8 mouse cellular contexts compared by ENCODE assay signal in the genomic region with DNA sequence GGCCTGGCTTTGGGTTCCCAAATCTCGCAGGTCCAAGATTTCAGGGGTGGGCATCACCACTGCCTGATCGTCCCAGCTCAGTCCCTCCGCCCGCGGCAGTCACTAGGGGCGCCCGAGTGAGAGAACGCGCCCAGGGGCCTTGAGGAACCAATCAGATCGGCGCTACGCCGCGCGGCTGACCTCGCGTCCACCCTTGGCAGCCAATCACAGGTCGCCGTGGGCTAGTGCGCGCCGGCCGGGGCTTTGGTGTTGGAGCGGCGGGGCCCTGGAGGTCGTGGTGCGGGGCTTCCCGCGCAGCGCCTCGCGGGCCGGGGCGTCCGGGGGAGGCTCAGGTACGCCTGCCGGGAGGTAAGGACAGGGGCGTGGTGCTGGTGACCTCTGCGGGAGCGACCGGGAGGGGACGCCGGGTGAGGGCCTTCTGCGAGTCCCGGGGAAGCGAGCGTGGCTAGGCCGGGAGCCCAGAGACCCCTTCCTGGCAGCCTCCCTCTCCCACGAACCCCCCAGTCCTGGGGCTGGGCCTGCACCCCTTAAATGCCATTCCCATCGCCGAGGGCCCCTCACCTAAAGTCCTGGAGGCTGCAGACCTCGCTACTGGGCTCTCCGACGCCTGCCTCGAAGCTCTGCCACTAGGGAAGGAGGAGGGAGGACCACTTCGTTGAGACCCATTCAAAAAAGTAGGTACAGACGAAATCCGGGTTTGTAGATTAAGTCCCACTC. TPM values are rescaled to one million over a fixed set of nuclear protein-coding genes. Genes with fewer than 3 reads are reported as not detected.
DNase-seq lines count a peak whose midpoint lies in the region; ATAC-seq and TF ChIP-seq lines count a peak whose summit lies in the region.

A gene (plus strand): TSS at position 249 of the 717 bp plus-strand sequence.

- peaks cover 23% of the 10 kb centered on the region for H3K4me1 ChIP-seq in forebrain, embryonic 10.5 days
- peaks cover 12% of the 10 kb centered on the region for H3K4me1 ChIP-seq in heart, embryonic 15.5 days (replicated peaks)
- H3K4me1 ChIP-seq in liver, embryonic 14.5 days (replicated peaks; ENCODE audit: control insufficient read depth in 2 of 2, insufficient read depth in 2 of 2, low read length in 1 of 2), result peaks cover 10 to 18% of the 10 kb centered on the region in 2 experiments; a peak in 3 of 4 replicates
- peaks cover 5% of the 10 kb centered on the region for H3K4me1 ChIP-seq in neural tube, embryonic 11.5 days (ENCODE audit: control insufficient read depth, insufficient read depth, low read length)
- no peaks in the 10 kb centered on the region for H3K4me1 ChIP-seq in stomach, postnatal 0 days (replicated peaks; ENCODE audit: control insufficient read depth, insufficient read depth)

- ATAC-seq in CD4-positive, CD25-positive, alpha-beta regulatory T cell, adult 4 months, result peak; percentile 91
- ATAC-seq in heart, embryonic 15.5 days (replicated peaks; ENCODE audit: insufficient number of reproducible peaks, insufficient read depth, low FRiP score, low read depth), result peak; percentile 97
- ATAC-seq in liver, embryonic 14.5 days (ENCODE audit: insufficient read depth), result peak; percentile 98
- ATAC-seq in neural tube, embryonic 11.5 days (ENCODE audit: insufficient read depth, low FRiP score, low TSS enrichment), result peak; percentile 100
- ATAC-seq in stomach, postnatal 0 days (ENCODE audit: low FRiP score, low TSS enrichment), result peak; percentile 98

- H3K27ac ChIP-seq in forebrain, embryonic 10.5 days, result peak within 1 kb of the TSS; percentile 99
- H3K27ac ChIP-seq in heart, embryonic 15.5 days, result peak within 1 kb of the TSS; percentile 83
- H3K27ac ChIP-seq in liver, embryonic 14.5 days, result peak within 1 kb of the TSS; percentile 19
- peak within 1 kb of the TSS; percentile 49 for H3K27ac ChIP-seq in neural tube, embryonic 11.5 days (ENCODE audit: low read depth, low read length)
- peak within 1 kb of the TSS; percentile 74 for H3K27ac ChIP-seq in stomach, postnatal 0 days (replicated peaks)

- DNase-seq in c-Kit-negative CD71-positive TER-119-positive erythroid progenitor cells, embryonic 14.5 days (ENCODE audit: low read depth, low spot score), result peak; percentile 85
- DNase-seq in forebrain, embryonic 10.5 days (ENCODE audit: extremely low spot score, low spot score), result peak; percentile 96
- peak; percentile 97 to 98 for DNase-seq in kidney, postnatal 25 days
- peak; percentile 86 to 90 (median 88) for DNase-seq in liver, embryonic 14.5 days (ENCODE audit: low read depth in 3 of 3, low spot score in 3 of 3)
- DNase-seq in neural tube, embryonic 11.5 days (ENCODE audit: low spot score), result peak; percentile 98
- peak; percentile 96 for DNase-seq in stomach, postnatal 0 days (ENCODE audit: low spot score)

- peaks cover 38% of the 10 kb centered on the region for H3K36me3 ChIP-seq in forebrain, embryonic 10.5 days (replicated peaks)
- H3K36me3 ChIP-seq in heart, embryonic 15.5 days, result no peaks in the 10 kb centered on the region
- peaks cover 2% of the 10 kb centered on the region; the same call in 1 of the 2 replicates for H3K36me3 ChIP-seq in liver, embryonic 14.5 days (replicated peaks; ENCODE audit: control insufficient read depth, insufficient read depth, low read depth)
- H3K36me3 ChIP-seq in neural tube, embryonic 11.5 days (ENCODE audit: control insufficient read depth, insufficient read depth, low read length), result no peaks in the 10 kb centered on the region
- no peaks in the 10 kb centered on the region for H3K36me3 ChIP-seq in stomach, postnatal 0 days (ENCODE audit: control insufficient read depth, insufficient read depth, low read length)

- H3K9me3 ChIP-seq in forebrain, embryonic 10.5 days, result peaks cover 5% of the 10 kb centered on the region
- no peaks in the 10 kb centered on the region for H3K9me3 ChIP-seq in heart, embryonic 15.5 days (replicated peaks)
- no peaks in the 10 kb centered on the region for H3K9me3 ChIP-seq in liver, embryonic 14.5 days (ENCODE audit: control insufficient read depth, low read length)
- no peaks in the 10 kb centered on the region for H3K9me3 ChIP-seq in neural tube, embryonic 11.5 days (ENCODE audit: control insufficient read depth, low read length)
- no peaks in the 10 kb centered on the region for H3K9me3 ChIP-seq in stomach, postnatal 0 days (ENCODE audit: control insufficient read depth, low read length)

- H3K4me3 ChIP-seq in forebrain, embryonic 10.5 days, result peak within 1 kb of the TSS; percentile 93
- peak within 1 kb of the TSS; percentile 98 for H3K4me3 ChIP-seq in heart, embryonic 15.5 days
- peak within 1 kb of the TSS; percentile 85 to 96 for H3K4me3 ChIP-seq in liver, embryonic 14.5 days (ENCODE audit: insufficient read depth in 1 of 2, low read depth in 2 of 2, low read length in 2 of 2)
- peak within 1 kb of the TSS; percentile 91 for H3K4me3 ChIP-seq in neural tube, embryonic 11.5 days (ENCODE audit: low read depth, low read length)
- H3K4me3 ChIP-seq in stomach, postnatal 0 days (ENCODE audit: low read depth, low read length), result peak within 1 kb of the TSS; percentile 83

- WGBS in forebrain, embryonic 10.5 days, result under 1% methylated on average over 58 of the region's 58 CpGs
- under 1% methylated on average over 58 of the region's 58 CpGs for WGBS in heart, embryonic 15.5 days
- WGBS in liver, embryonic 14.5 days (ENCODE audit: insufficient replicate concordance), result under 1% methylated on average over 58 of the region's 58 CpGs
- under 1% methylated on average over 46 of the region's 58 CpGs for WGBS in neural tube, embryonic 11.5 days
- 1% methylated on average over 47 of the region's 58 CpGs for WGBS in stomach, postnatal 0 days

- H3K9ac ChIP-seq in heart, embryonic 15.5 days, result peak within 1 kb of the TSS; percentile 87
- peak within 1 kb of the TSS; percentile 93 for H3K9ac ChIP-seq in liver, embryonic 14.5 days (replicated peaks)
- peak within 1 kb of the TSS; percentile 96 for H3K9ac ChIP-seq in neural tube, embryonic 11.5 days (ENCODE audit: low read length)
- H3K9ac ChIP-seq in stomach, postnatal 0 days (ENCODE audit: low read length), result peak within 1 kb of the TSS; percentile 92

- peak within 1 kb of the TSS; percentile 81 for H3K4me2 ChIP-seq in heart, embryonic 15.5 days
- H3K4me2 ChIP-seq in liver, embryonic 14.5 days (ENCODE audit: low read depth), result peak within 1 kb of the TSS; percentile 94
- peak within 1 kb of the TSS; percentile 81 for H3K4me2 ChIP-seq in neural tube, embryonic 11.5 days (ENCODE audit: low read depth)
- peak within 1 kb of the TSS; percentile 60 for H3K4me2 ChIP-seq in stomach, postnatal 0 days (replicated peaks; ENCODE audit: low read depth)

- H3K27me3 ChIP-seq in forebrain, embryonic 10.5 days (ENCODE audit: poor library complexity, severe bottlenecking), result no peaks in the 10 kb centered on the region
- H3K27me3 ChIP-seq in heart, embryonic 15.5 days, result no peaks in the 10 kb centered on the region
- no peaks in the 10 kb centered on the region for H3K27me3 ChIP-seq in liver, embryonic 14.5 days (ENCODE audit: control insufficient read depth, insufficient read depth, low read length)
- H3K27me3 ChIP-seq in neural tube, embryonic 11.5 days (ENCODE audit: control insufficient read depth, insufficient read depth, low read length), result no peaks in the 10 kb centered on the region
- H3K27me3 ChIP-seq in stomach, postnatal 0 days (ENCODE audit: control insufficient read depth, insufficient read depth, low read length), result no peaks in the 10 kb centered on the region

- no peak for TF ChIP-seq EP300 in liver, embryonic 14.5 days (IDR thresholded peaks at IDR 0.05; ENCODE audit: low read depth)
- no peak for TF ChIP-seq EP300 in stomach, postnatal 0 days (optimal IDR thresholded peaks at IDR 0.05)

- TF ChIP-seq CTCF in liver, embryonic 14.5 days (IDR thresholded peaks at IDR 0.05; ENCODE audit: low read depth), result peak; percentile 91
- peak; percentile 82 for TF ChIP-seq CTCF in stomach, postnatal 0 days (IDR thresholded peaks at IDR 0.05; ENCODE audit: low read depth)

RNA-seq across cellular contexts. Expression of the gene that starts here (rescaled TPM):
- 1 to 10 TPM; 9.6 to 9.7 TPM for polyA plus RNA-seq in CD4-positive, CD25-positive, alpha-beta regulatory T cell, adult 4 months (2017; shearing (Covaris generic))
- polyA plus RNA-seq in forebrain, embryonic 10.5 days (2016; fragmentation: Nextera tagmentation; extraction: Ambion mirVana), result 35.5 and 38.1 TPM in 2 replicates
- polyA plus RNA-seq in heart, embryonic 15.5 days (2015; fragmentation: Nextera tagmentation; extraction: Ambion mirVana), result 10.1 and 14.0 TPM in 2 replicates
- polyA plus RNA-seq in liver, embryonic 14.5 days (2012; rRNA removed), result 6.8 and 7.1 TPM in 2 replicates
- polyA plus RNA-seq in liver, embryonic 14.5 days (2014; fragmentation: Nextera tagmentation; extraction: Ambion mirVana), result 9.6 and 10.1 TPM in 2 replicates
- 28.8 and 29.2 TPM in 2 replicates for polyA plus RNA-seq in neural tube, embryonic 11.5 days (2014; fragmentation: Nextera tagmentation; extraction: Ambion mirVana)
- 5.7 and 6.1 TPM in 2 replicates for polyA plus RNA-seq in stomach, postnatal 0 days (2015; fragmentation: Nextera tagmentation; extraction: Ambion mirVana)

Comparison
In these comparisons a context has a peak if more than half of its experiments do, and no peak if none do; other contexts are left out.
1. Peak in every context shown above with its lines: DNase-seq, ATAC-seq, H3K4me3 ChIP-seq and H3K27ac ChIP-seq.
2. H3K27ac ChIP-seq: peak in every context shown above with its lines; median percentile 99 in forebrain, embryonic 10.5 days; 83 in heart, embryonic 15.5 days; 74 in stomach, postnatal 0 days; 49 in neural tube, embryonic 11.5 days; 19 in liver, embryonic 14.5 days.